Mouse (Mus musculus) hindbrain, embryonic 16.5 days (tissue): ENCODE data around the gene Fgb. TPM values are rescaled to one million over a fixed set of nuclear protein-coding genes. Genes with fewer than 3 reads are reported as not detected.
A peak's percentile ranks its signal among the peaks of the same experiment; 100 is the strongest.

Source experiments
- ATAC-seq: fragments of 200-750 bp; cut with Nextera tagmentation; 2 replicates; pipeline ENCODE4 v1.8.0; 2017; ENCODE audit warnings: moderate TSS enrichment, moderate library complexity
- H3K27ac ChIP-seq: fragments of 300-500 bp; sonication (generic); 2 replicates; pipeline ENCODE4 v1.5.1; 2014; ENCODE audit warnings: low read depth, mild to moderate bottlenecking, control low read depth, low read length, moderate library complexity
- H3K27me3 ChIP-seq: fragments of 300-500 bp; sonication (generic); replicated peaks from 2 replicates; pipeline ENCODE4 v1.6.1; 2014; ENCODE audit warnings: low read length; ENCODE audit not compliant: control insufficient read depth, insufficient read depth
- H3K36me3 ChIP-seq: fragments of 300-500 bp; sonication (generic); 2 replicates; pipeline ENCODE4 v1.6.1; 2014; ENCODE audit warnings: mild to moderate bottlenecking, low read length, moderate library complexity, mixed read lengths; ENCODE audit not compliant: control insufficient read depth, insufficient read depth
- H3K4me1 ChIP-seq: fragments of 300-500 bp; sonication (generic); 2 replicates; pipeline ENCODE4 v1.6.1; 2014; ENCODE audit warnings: low read depth, low read length; ENCODE audit not compliant: control insufficient read depth, insufficient read depth
- H3K4me2 ChIP-seq: fragments of 300-500 bp; sonication (generic); 2 replicates; pipeline ENCODE4 v1.6.1; 2014; ENCODE audit warnings: mild to moderate bottlenecking, low read length, control low read depth, moderate library complexity
- H3K4me3 ChIP-seq: fragments of 300-500 bp; sonication (generic); 2 replicates; pipeline ENCODE4 v1.5.1; 2014; ENCODE audit warnings: mild to moderate bottlenecking, low read length, control low read depth, moderate library complexity
- H3K9ac ChIP-seq: fragments of 300-500 bp; sonication (generic); 2 replicates; pipeline ENCODE4 v1.6.1; 2014; ENCODE audit warnings: low read depth, mild to moderate bottlenecking, control low read depth, low read length, moderate library complexity
- H3K9me3 ChIP-seq: fragments of 300-500 bp; sonication (generic); 2 replicates; pipeline ENCODE4 v1.6.1; 2014; ENCODE audit warnings: mild to moderate bottlenecking, low read length, moderate library complexity; ENCODE audit not compliant: control insufficient read depth
- WGBS: fragments of 180-500 bp; shearing (Covaris S2); extraction: QIAGEN DNeasy Blood & Tissue Kit; methylation state at CpG from one replicate; pipeline ENCODE4 v1.1.7; 2014; 5-methylcytosine and 5-hydroxymethylcytosine counted together
- polyA plus RNA-seq: library from polyadenylated mRNA; unstranded; fragments of >200 nt; fragmentation: Nextera tagmentation; extraction: Ambion mirVana; gene quantifications from 2 replicates; pipeline ENCODE4 v1.2.1, GENCODE M21; 2015

The Fgb gene
- polyA plus RNA-seq, 1 experiment from 2014 or later, result not detected

DNA sequence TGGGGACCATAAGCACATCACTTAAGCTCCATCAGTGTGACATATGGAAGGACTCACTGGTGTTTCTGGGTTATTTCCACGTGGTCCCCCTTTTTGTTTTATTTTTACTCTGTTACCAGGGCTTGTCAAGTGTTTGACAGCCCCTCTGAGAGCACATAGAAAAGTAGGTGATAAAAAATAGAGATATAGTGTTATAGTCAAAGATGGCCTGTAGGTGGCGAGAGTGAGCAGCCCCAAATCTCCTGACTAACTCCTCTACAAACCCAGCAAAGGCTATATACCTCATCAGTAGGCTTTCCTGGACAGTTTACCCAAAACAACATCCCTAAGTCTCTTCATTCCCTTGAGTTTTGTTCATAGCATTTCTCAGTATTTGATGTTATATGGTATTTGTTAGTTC lies 47.5 kb downstream of the Fgb start:
- no peaks in the 10 kb centered on the region for H3K36me3 ChIP-seq
- ATAC-seq, result no peak
- H3K27ac ChIP-seq, result no peak overlapping the region
- no peaks in the 10 kb centered on the region for H3K9me3 ChIP-seq
- no peak overlapping the region for H3K4me3 ChIP-seq
- H3K4me1 ChIP-seq, result no peaks in the 10 kb centered on the region
- H3K9ac ChIP-seq, result no peak overlapping the region
- H3K4me2 ChIP-seq, result no peak overlapping the region
- 0% methylated on average over 2 of the region's 2 CpGs for WGBS
- H3K27me3 ChIP-seq, result no peaks in the 10 kb centered on the region

DNA sequence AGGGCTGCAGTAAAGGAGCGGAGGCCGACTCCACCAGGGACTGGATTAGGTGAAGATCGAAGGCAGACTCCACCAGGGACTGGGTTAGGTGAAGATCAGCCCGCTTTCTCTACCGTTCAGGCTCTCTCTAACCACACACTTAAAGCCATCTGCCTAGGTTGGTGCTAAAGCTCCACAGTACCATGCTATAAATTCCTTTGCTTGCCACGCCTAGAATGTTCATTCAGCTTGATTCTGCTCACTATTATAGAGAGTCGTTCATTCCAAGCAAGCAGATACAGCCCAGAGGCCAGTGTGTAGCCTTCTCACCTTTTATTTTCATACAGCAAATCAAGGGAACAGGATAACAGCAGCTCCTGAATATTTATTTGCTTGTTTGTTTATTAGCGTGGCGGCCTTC lies 49.7 kb downstream of the Fgb start:
- H3K9ac ChIP-seq, result no peak overlapping the region
- WGBS, result 87% methylated on average over 9 of the region's 9 CpGs
- no peaks in the 10 kb centered on the region for H3K9me3 ChIP-seq

DNA sequence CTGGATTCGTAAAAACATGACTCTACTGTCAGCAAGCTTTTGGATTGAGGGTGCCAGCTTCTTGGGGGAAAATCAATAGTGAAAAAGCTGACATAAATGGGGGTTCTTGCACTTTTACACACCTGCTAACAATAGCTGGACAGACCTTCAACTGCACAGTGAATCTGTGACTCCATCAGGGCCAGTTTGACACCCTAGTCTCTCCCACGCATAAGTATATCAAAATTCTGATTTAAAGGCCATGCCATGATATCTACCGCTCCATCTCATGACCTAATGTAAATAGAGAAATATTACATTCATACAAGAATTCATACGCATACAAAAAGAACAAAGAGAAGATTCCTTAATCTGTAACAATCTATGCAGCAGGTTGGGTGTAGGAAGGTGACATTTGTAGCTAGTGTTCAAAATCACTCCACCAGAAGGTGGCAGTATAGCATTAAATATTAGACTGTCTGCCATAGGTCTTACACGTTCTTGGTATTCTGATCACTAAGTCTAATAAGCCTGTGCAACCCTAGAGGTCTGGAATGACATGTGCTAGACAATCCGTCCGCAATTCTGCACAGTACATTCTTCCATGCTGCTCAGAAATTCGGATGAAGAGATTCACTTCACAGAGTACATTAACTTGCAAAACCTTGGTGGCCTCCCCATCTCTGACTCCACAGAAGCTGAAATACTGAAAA lies 50.7 kb downstream of the Fgb start:
- Histone ChIP-seq H3K9ac (no peak overlapping the region), H3K27ac (no peak overlapping the region), H3K4me1 (peaks cover 6% of the 10 kb centered on the region), H3K4me3 (no peak overlapping the region), H3K9me3 (no peaks in the 10 kb centered on the region), H3K4me2 (no peak overlapping the region), H3K36me3 (no peaks in the 10 kb centered on the region), H3K27me3 (no peaks in the 10 kb centered on the region)
- peak; percentile 94 for ATAC-seq
- WGBS, result 34% methylated on average over 8 of the region's 8 CpGs

More for the DNA sequence above, 49.7 kb downstream of the Fgb start:
- no peaks in the 10 kb centered on the region for H3K27me3 ChIP-seq
- no peak for ATAC-seq
- H3K4me3 ChIP-seq, result no peak overlapping the region
- no peaks in the 10 kb centered on the region for H3K36me3 ChIP-seq
- peaks cover 6% of the 10 kb centered on the region for H3K4me1 ChIP-seq
- no peak overlapping the region for H3K27ac ChIP-seq
- no peak overlapping the region for H3K4me2 ChIP-seq

DNA sequence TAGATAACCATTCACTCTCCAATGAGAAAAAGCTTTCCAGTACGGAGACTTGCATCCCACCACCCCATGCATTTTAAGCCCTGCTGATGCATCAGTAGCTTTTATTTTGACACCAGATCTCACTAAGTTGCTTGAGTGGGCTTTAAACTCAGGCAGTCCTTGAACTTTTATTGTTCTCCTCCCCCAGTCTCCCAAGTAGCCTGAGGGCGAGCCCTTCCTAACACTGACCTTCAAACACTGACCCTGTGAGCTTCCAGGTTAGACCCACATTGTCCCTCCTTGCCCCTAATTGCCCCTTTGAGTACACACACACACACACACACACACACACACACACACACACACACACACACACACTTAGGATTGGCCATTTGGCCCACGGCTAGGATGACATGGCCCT lies 53.0 kb downstream of the Fgb start:
- WGBS, result 78% methylated on average over 3 of the region's 3 CpGs
- Histone ChIP-seq H3K4me2 (no peak overlapping the region), H3K9me3 (no peaks in the 10 kb centered on the region), H3K9ac (no peak overlapping the region), H3K4me3 (no peak overlapping the region), H3K27ac (no peak overlapping the region), H3K27me3 (no peaks in the 10 kb centered on the region), H3K36me3 (no peaks in the 10 kb centered on the region), H3K4me1 (peaks cover 6% of the 10 kb centered on the region)
- no peak for ATAC-seq

DNA sequence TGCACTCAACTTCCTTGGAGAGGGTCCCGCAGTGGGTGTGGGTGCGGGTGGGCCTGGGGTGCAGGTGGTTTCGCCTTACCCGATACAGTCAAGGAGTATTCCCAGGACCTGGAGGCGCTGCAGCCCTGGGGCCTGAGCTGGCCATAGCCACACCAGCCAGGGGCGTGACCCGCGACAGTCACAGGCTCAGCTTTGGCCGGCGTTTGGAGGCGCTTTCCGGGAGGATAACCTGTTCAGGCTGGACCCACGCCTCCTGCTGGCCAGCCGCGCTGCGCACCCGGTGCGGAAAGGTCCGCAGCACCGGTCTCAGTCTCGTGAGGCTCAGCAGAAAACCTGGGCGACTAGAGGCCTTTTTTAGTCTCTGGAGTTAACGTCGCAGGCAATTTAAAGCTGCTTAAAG lies 54.3 kb downstream of the Fgb start:
- Histone ChIP-seq H3K27ac (no peak overlapping the region), H3K4me2 (peak overlapping the region; percentile 66), H3K27me3 (no peaks in the 10 kb centered on the region), H3K4me3 (peak overlapping the region; percentile 30), H3K36me3 (no peaks in the 10 kb centered on the region), H3K9ac (peak overlapping the region; percentile 60), H3K4me1 (peaks cover 6% of the 10 kb centered on the region), H3K9me3 (no peaks in the 10 kb centered on the region)
- ATAC-seq, result peak; percentile 66
- WGBS, result 3% methylated on average over 24 of the region's 24 CpGs

DNA sequence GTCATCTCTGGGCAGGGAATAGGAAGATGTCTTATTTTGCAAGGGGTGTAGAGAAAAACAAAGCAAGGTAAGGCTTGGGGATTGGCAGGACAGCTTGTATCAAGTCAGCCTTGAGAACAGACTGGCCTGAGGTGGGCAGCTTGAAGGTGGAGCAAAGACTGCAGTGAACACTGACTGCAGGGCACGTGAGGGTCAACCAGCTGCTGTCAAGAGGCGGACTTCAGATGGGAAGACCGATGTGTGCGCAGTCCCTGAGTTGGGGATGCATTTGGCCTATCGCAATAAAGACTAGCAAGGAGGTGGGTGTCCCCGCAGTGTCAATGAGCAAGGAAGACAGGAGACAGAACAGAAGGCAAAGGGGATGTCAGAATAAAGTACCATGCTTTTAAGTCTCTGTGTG lies 56.7 kb downstream of the Fgb start:
- 91% methylated on average over 6 of the region's 6 CpGs for WGBS
- Histone ChIP-seq H3K4me1 (peaks cover 6% of the 10 kb centered on the region), H3K36me3 (no peaks in the 10 kb centered on the region), H3K4me2 (no peak overlapping the region), H3K27ac (no peak overlapping the region), H3K27me3 (no peaks in the 10 kb centered on the region), H3K9me3 (no peaks in the 10 kb centered on the region), H3K9ac (no peak overlapping the region), H3K4me3 (no peak overlapping the region)
- ATAC-seq, result no peak

DNA sequence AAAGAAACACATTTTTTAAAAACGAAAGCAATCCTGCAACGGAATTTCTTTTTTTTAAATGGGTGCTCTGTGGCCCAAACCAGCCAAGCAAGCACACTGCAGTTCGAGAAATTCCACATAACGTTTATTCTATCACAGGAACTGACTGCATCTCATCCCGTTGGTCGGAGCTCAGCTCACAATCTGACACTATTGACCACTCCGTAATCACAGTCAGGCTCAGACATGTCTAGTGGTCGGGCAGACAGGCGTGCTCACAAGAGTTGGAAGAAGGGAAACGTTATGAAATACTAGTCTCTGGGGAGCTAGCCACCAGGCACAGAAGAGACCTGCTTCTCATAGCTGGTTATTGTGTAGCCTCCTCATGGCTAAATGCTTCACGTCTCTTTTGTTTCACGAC lies 57.7 kb downstream of the Fgb start:
- Histone ChIP-seq H3K9me3 (no peaks in the 10 kb centered on the region), H3K27me3 (no peaks in the 10 kb centered on the region), H3K36me3 (no peaks in the 10 kb centered on the region), H3K4me3 (no peak overlapping the region), H3K9ac (no peak overlapping the region), H3K4me2 (no peak overlapping the region), H3K4me1 (peaks cover 6% of the 10 kb centered on the region), H3K27ac (no peak overlapping the region)
- 85% methylated on average over 12 of the region's 12 CpGs for WGBS
- no peak for ATAC-seq

Other genes starting within 250 kb of the Fgb start
- gene Rbm46, start 173.4 kb downstream of the Fgb start, polyA plus RNA-seq, result 2.1 TPM in 2 replicates
- gene Lrat, start 145.9 kb downstream of the Fgb start, polyA plus RNA-seq, result 0.46 and 2.3 TPM in 2 replicates
- gene Fgg, start 42.1 kb downstream of the Fgb start, polyA plus RNA-seq, result not detected in 2 replicates
- not detected in 2 replicates for gene Fga, start 23.8 kb downstream of the Fgb start, polyA plus RNA-seq
- 95.2 and 95.7 TPM in 2 replicates for gene Plrg1, start 5.7 kb upstream of the Fgb start, polyA plus RNA-seq
- gene Dchs2, start 78.1 kb upstream of the Fgb start, polyA plus RNA-seq, result 0.89 and 0.92 TPM in 2 replicates